Mouse (Mus musculus) intestine, postnatal 0 days (tissue): ENCODE measurements at regions not wholly inside any gene's neighbourhood (a gene's known extent, or its start where the extent isn't known, plus 50 kb on each side); places are given as distances from the start of the nearest gene placed in this dataset.
A peak's percentile ranks its signal among the peaks of the same experiment; 100 is the strongest.
"Not testable (repeated sequence)": the region's sequence is repeated elsewhere in the genome, so short reads cannot be mapped to it uniquely, and the experiment has no call there.

Experiments used
- ATAC-seq: fragments of 200-750 bp; cut with Nextera tagmentation; 2 replicates; pipeline ENCODE4 v1.8.0; 2017; ENCODE audit warnings: mild to moderate bottlenecking, moderate TSS enrichment, moderate library complexity
- H3K27ac ChIP-seq: fragments of 300-500 bp; sonication (generic); 2 replicates; pipeline ENCODE4 v1.5.1; 2014; ENCODE audit warnings: mild to moderate bottlenecking, low read depth, low read length, moderate library complexity
- H3K27me3 ChIP-seq: fragments of 300-500 bp; sonication (generic); replicated peaks from 2 replicates; pipeline ENCODE4 v1.6.1; 2014; ENCODE audit warnings: low read length, mixed read lengths; ENCODE audit not compliant: control insufficient read depth, insufficient read depth
- H3K36me3 ChIP-seq: fragments of 300-500 bp; sonication (generic); 2 replicates; pipeline ENCODE4 v1.6.1; 2014; ENCODE audit warnings: mild to moderate bottlenecking, moderate library complexity; ENCODE audit not compliant: control insufficient read depth, insufficient read depth
- H3K4me1 ChIP-seq: fragments of 300-500 bp; sonication (generic); replicated peaks from 2 replicates; pipeline ENCODE4 v1.6.1; 2014; ENCODE audit warnings: antibody characterized with exemption, low read length, mixed read lengths; ENCODE audit not compliant: control insufficient read depth, insufficient read depth
- H3K4me2 ChIP-seq: fragments of 300-500 bp; sonication (generic); replicated peaks from 2 replicates; pipeline ENCODE4 v1.6.1; 2014; ENCODE audit warnings: low read depth, mild to moderate bottlenecking, moderate library complexity
- H3K4me3 ChIP-seq: fragments of 300-500 bp; sonication (generic); 2 replicates; pipeline ENCODE4 v1.5.1; 2014; ENCODE audit warnings: low read depth, low read length
- H3K9ac ChIP-seq: fragments of 300-500 bp; sonication (generic); 2 replicates; pipeline ENCODE4 v1.6.1; 2014; ENCODE audit warnings: mild to moderate bottlenecking, low read depth, low read length
- H3K9me3 ChIP-seq: fragments of 300-500 bp; sonication (generic); 2 replicates; pipeline ENCODE4 v1.6.1; 2016; ENCODE audit warnings: mixed run types; ENCODE audit not compliant: control insufficient read depth
- CTCF ChIP-seq: sonication (generic); IDR thresholded peaks from 2 replicates; pipeline ENCODE4 v1.5.1; 2016; ENCODE audit warnings: low read depth, mild to moderate bottlenecking, control low read depth, antibody characterized with exemption, moderate library complexity
- WGBS: fragments of 180-500 bp; shearing (Covaris S2); extraction: QIAGEN DNeasy Blood & Tissue Kit; methylation state at CpG from one replicate; pipeline ENCODE4 v1.1.7; 2014; 5-methylcytosine and 5-hydroxymethylcytosine counted together

DNA sequence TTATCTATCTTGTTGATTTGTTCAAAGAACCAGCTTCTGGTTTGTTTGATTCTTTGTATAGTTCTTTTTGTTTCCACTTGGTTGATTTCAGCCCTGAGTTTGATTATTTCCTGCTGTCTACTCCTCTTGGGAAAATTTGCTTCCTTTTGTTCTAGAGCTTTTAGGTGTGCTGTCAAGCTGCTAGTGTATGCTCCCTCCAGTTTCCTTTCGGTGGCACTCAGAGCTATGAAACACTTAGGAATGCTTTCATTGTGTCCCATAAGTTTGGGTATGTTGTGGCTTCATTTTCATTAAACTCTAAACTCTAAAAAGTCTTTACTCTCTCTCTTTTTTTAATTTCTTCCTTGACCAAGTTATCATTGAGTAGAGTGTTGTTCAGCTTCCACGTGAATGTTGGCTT is 204.0 kb downstream of the Gm31371 start:
- not testable (repeated sequence) for H3K4me3 ChIP-seq, H3K36me3 ChIP-seq, H3K27me3 ChIP-seq, H3K9me3 ChIP-seq, ATAC-seq, H3K27ac ChIP-seq, H3K9ac ChIP-seq, H3K4me2 ChIP-seq, H3K4me1 ChIP-seq
- WGBS = 89% methylated on average over 1 of the region's 2 CpGs

DNA sequence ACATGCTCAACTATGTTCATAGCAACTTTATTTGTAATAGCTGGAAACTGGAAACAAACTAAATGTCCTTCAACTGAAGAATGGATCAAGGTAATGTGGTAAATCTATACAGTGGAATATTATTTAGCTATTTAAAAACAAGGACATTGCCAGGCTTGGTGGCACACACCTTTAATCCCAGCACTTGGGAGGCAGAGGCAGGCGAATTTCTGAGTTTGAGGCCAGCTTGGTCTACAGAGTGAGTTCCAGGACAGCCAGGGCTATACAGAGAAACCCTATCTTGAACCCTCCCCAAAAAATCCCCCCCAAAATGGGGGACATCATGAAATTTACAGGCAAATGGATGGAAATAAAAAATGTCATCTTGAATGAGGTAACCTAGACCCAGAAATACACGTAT is 213.6 kb downstream of the Gm31371 start:
- ATAC-seq, H3K27ac ChIP-seq, H3K4me2 ChIP-seq, H3K9ac ChIP-seq, H3K36me3 ChIP-seq, H3K27me3 ChIP-seq, H3K4me3 ChIP-seq, H3K4me1 ChIP-seq, H3K9me3 ChIP-seq: not testable (repeated sequence)
- WGBS = 70% methylated on average over 2 of the region's 2 CpGs

- not testable (repeated sequence) for H3K9me3 ChIP-seq, ATAC-seq, H3K27ac ChIP-seq, H3K4me2 ChIP-seq, H3K9ac ChIP-seq, H3K4me1 ChIP-seq, H3K27me3 ChIP-seq, H3K4me3 ChIP-seq, H3K36me3 ChIP-seq
- WGBS = 85% methylated on average over 4 of the region's 4 CpGs
Measured at GRCm38 (mm10) chr8:20119581-20119980, 216.4 kb downstream of the Gm31371 start.

GRCm38 (mm10) chr8:20120186-20120585 is 217.0 kb downstream of the Gm31371 start:
- not testable (repeated sequence) for H3K9me3 ChIP-seq, H3K27ac ChIP-seq, H3K27me3 ChIP-seq, H3K4me3 ChIP-seq, H3K9ac ChIP-seq, H3K36me3 ChIP-seq, H3K4me1 ChIP-seq, H3K4me2 ChIP-seq, ATAC-seq
- 90% methylated on average over 2 of the region's 2 CpGs for WGBS

DNA sequence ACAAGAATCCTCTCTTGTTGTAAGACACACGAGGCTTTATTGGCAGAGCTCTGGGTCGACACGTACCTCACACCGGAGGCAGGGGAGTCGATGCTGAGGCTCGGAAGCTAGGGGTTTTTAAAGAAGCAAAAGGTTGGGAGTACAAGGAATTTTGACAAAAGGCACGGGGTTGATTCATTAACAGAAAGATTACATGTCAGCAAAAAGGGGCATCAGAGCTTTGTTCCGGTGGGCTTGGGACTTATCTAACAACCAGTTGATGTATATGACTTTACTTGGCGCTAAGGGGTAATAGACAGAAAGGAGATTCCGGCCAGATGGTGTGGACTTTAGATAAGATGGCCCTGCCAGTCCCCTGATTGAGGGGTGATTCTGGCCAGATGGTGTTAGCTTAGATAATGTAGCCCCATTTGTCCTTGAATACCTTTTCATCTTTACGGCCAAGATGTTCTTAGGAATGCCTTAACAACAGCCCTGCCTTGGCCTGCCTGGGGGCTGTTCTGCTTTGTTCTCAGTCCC is 218.3 kb downstream of the Gm31371 start:
- 93% methylated on average over 9 of the region's 11 CpGs for WGBS
- ATAC-seq = not testable (repeated sequence)

GRCm38 (mm10) chr8:20122067-20122925 is 219.1 kb downstream of the Gm31371 start:
- H3K27me3 ChIP-seq, H3K36me3 ChIP-seq, H3K9me3 ChIP-seq, H3K4me1 ChIP-seq: not testable (repeated sequence)
- ATAC-seq = peak; percentile 100
- peak overlapping the region; percentile 62 for H3K4me2 ChIP-seq
- peak overlapping the region; percentile 62; the same call in 1 of the 2 replicates for H3K27ac ChIP-seq
- TF ChIP-seq CTCF = peak; percentile 74
- H3K9ac ChIP-seq = peak overlapping the region; percentile 72
- H3K4me3 ChIP-seq = peak overlapping the region; percentile 58
- 14% methylated on average over 58 of the region's 72 CpGs for WGBS

More for the DNA sequence above, 218.3 kb downstream of the Gm31371 start:
- H3K27me3 ChIP-seq, H3K4me2 ChIP-seq, H3K27ac ChIP-seq, H3K4me1 ChIP-seq, H3K36me3 ChIP-seq, H3K4me3 ChIP-seq, H3K9ac ChIP-seq, H3K9me3 ChIP-seq: not testable (repeated sequence)

DNA sequence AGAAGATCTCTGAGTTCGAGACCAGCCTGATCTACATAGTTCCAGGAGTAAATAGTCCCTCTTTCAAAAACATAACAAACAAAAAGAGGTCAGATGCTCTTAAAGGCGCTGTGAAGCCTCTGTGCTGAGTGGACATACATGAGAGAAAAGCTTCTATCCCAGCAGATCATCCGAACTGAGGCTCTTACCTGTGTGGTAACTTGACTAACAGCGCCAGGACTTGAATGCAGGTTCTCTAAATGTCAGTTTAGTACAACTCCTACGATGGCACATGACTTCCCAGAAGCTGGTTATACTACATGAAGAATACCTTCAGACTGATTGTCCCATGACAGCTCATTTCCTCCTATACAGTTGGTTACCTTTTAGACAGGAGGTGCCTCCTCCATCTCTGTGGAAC is 220.4 kb downstream of the Gm31371 start:
- not testable (repeated sequence) for H3K27me3 ChIP-seq, H3K9me3 ChIP-seq, H3K9ac ChIP-seq, ATAC-seq, H3K4me2 ChIP-seq, H3K4me3 ChIP-seq, H3K36me3 ChIP-seq, H3K27ac ChIP-seq, H3K4me1 ChIP-seq
- WGBS = 86% methylated on average over 5 of the region's 5 CpGs

- no CpG with 5 or more reads among the region's 1 CpGs for WGBS
- not testable (repeated sequence) for H3K4me1 ChIP-seq, H3K4me3 ChIP-seq, H3K4me2 ChIP-seq, H3K9me3 ChIP-seq, ATAC-seq, H3K36me3 ChIP-seq, H3K9ac ChIP-seq, H3K27me3 ChIP-seq, H3K27ac ChIP-seq
Measured at GRCm38 (mm10) chr8:20135626-20136025, 227.4 kb downstream of the Gm15319 start.

- not testable (repeated sequence) for H3K9me3 ChIP-seq, H3K9ac ChIP-seq, H3K27me3 ChIP-seq, H3K36me3 ChIP-seq, H3K4me2 ChIP-seq, ATAC-seq, H3K4me3 ChIP-seq, H3K27ac ChIP-seq, H3K4me1 ChIP-seq
- WGBS = 84% methylated on average over 4 of the region's 4 CpGs
Measured at GRCm38 (mm10) chr8:20145436-20145835, 217.6 kb downstream of the Gm15319 start.
